In the genomic region with DNA sequence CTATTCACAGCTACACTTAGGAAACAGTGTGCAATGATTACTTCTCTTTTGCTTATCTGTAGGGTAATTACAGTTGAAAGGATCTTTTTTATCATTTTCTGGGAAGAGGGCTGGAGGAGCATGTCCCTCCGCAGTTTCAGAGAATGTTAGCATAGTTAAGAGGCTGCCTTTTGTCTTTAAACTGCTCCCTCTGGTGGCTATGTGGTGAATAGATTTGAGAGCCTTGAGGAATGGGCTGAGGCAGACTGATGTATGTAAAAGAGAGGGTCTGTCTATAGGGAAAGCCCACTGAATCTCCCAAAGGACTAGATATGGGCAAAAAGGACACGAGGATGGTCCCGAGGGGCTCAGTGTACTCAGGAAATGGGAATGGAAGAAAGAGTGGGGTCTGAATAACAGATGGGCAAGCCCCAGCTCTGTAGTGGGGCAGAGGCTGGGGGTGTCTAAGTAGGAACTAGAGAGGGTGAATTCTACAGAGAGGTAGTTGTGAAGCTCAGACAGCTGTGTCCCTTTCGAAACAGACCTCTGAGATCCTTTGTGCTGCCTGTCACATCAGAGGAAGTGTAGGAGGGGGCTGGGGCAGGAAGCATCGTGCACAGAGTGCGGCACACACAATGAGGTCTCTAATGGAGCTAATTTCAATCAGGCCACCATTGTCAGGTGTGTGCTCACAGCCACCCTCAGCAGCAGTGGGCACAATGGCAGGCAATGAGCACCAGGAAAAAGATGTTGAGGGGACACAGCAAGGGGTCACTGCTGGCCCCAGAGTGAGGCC, we compare ENCODE assay signal across 8 mouse cellular contexts.
A peak's percentile ranks its signal among the peaks of the same experiment; 100 is the strongest.
DNase-seq lines count a peak whose midpoint lies in the region; ATAC-seq and TF ChIP-seq lines count a peak whose summit lies in the region.

No protein-coding gene starts in this region.

- no peaks in the 10 kb centered on the region for H3K36me3 ChIP-seq in stomach, postnatal 0 days (ENCODE audit: control insufficient read depth, insufficient read depth, low read length)

- intact Hi-C loops in heart, postnatal 14 days (cut with DNase I) = loop anchor here (2.0 to 10.0 kb wide), 2 partner anchors 231 to 1721 kb away; no protein-coding TSS in a partner anchor

- DNase-seq in adrenal gland, postnatal 14 days = peak; percentile 48
- no peak for DNase-seq in adrenal gland, postnatal 4 days (ENCODE audit: low spot score in 2 of 2)
- DNase-seq in 3T3-L1 (ENCODE audit: low read depth, low spot score) = peak; percentile 30
- DNase-seq in c-Kit-positive CD71-positive TER-119-positive erythroid progenitor cells, embryonic 14.5 days (ENCODE audit: low spot score) = peak; percentile 9
- DNase-seq in heart, postnatal 14 days = peak; percentile 16 to 63
- peak; percentile 4 for DNase-seq in large intestine, adult 2 months (ENCODE audit: low read depth, low spot score)
- DNase-seq in stomach, postnatal 0 days (ENCODE audit: low spot score) = peak; percentile 28

- H3K4me2 ChIP-seq in stomach, postnatal 0 days (replicated peaks; ENCODE audit: low read depth) = no peak overlapping the region

- peak; percentile 85 for TF ChIP-seq CTCF in stomach, postnatal 0 days (IDR thresholded peaks at IDR 0.05; ENCODE audit: low read depth)

- H3K4me1 ChIP-seq in stomach, postnatal 0 days (replicated peaks; ENCODE audit: control insufficient read depth, insufficient read depth) = no peaks in the 10 kb centered on the region

- no peak overlapping the region for H3K9ac ChIP-seq in stomach, postnatal 0 days (ENCODE audit: low read length)

- H3K4me3 ChIP-seq in stomach, postnatal 0 days (ENCODE audit: low read depth, low read length) = no peak overlapping the region

- H3K27me3 ChIP-seq in stomach, postnatal 0 days (ENCODE audit: control insufficient read depth, insufficient read depth, low read length) = no peaks in the 10 kb centered on the region

- ATAC-seq in megakaryocyte, adult 5-6 weeks (ENCODE audit: poor library complexity, severe bottlenecking) = peak; percentile 55
- peak; percentile 56; the same call in 1 of the 2 replicates for ATAC-seq in stomach, postnatal 0 days (ENCODE audit: low FRiP score, low TSS enrichment)

- H3K27ac ChIP-seq in stomach, postnatal 0 days (replicated peaks) = no peak overlapping the region

- TF ChIP-seq EP300 in stomach, postnatal 0 days (optimal IDR thresholded peaks at IDR 0.05) = no peak

- no peaks in the 10 kb centered on the region for H3K9me3 ChIP-seq in stomach, postnatal 0 days (ENCODE audit: control insufficient read depth, low read length)

- WGBS in large intestine, adult 2 months = 38% methylated on average over 6 of the region's 6 CpGs
- WGBS in stomach, postnatal 0 days = 40% methylated on average over 6 of the region's 6 CpGs

Comparison
In these comparisons a context has a peak if more than half of its experiments do, and no peak if none do; other contexts are left out.
1. DNase-seq: peak in adrenal gland, postnatal 14 days (single experiment), 3T3-L1 (single experiment), c-Kit-positive CD71-positive TER-119-positive erythroid progenitor cells, embryonic 14.5 days (single experiment), heart, postnatal 14 days (2 of 2), large intestine, adult 2 months (single experiment) and stomach, postnatal 0 days (single experiment); none in adrenal gland, postnatal 4 days (0 of 2).